Mouse (Mus musculus) MEL (cell line): Measurements from ENCODE around the gene Borcs8.

Source experiments
- CHD2 ChIP-seq: IDR thresholded peaks from 2 replicates; pipeline ENCODE4 v1.6.1; 2011; ENCODE audit warnings: low read length, improper control_type of control experiment
- CTCF ChIP-seq, 3 experiments: IDR thresholded peaks in 2 of 3; conservative IDR thresholded peaks in 1 of 3; 2 replicates each; pipeline ENCODE4 v1.5.1; 2011 to 2012; ENCODE audit warnings: low read length in 3 of 3, low read depth in 2 of 3, mild to moderate bottlenecking in 2 of 3, improper control_type of control experiment in 1 of 3, inconsistent platforms in 1 of 3, mixed read lengths in 1 of 3, moderate library complexity in 1 of 3; ENCODE audit not compliant: control insufficient read depth in 1 of 3, insufficient read depth in 1 of 3, poor library complexity in 1 of 3, severe bottlenecking in 1 of 3
- EP300 ChIP-seq, 2 experiments: IDR thresholded peaks; 2 replicates each; pipeline ENCODE4 v1.6.1; 2011; ENCODE audit warnings: improper control_type of control experiment in 2 of 2, low read length in 2 of 2, low read depth in 1 of 2, mild to moderate bottlenecking in 1 of 2
- KAT2A ChIP-seq: conservative IDR thresholded peaks from 2 replicates; pipeline ENCODE4 v1.6.1; 2012; ENCODE audit warnings: low read depth, low read length, improper control_type of control experiment, inconsistent platforms
- MAFK ChIP-seq: IDR thresholded peaks from 2 replicates; pipeline ENCODE4 v1.6.1; 2011; ENCODE audit warnings: low read depth, mild to moderate bottlenecking, low read length, improper control_type of control experiment, borderline replicate concordance
- MAZ ChIP-seq: IDR thresholded peaks from 2 replicates; pipeline ENCODE4 v1.6.1; 2012; ENCODE audit warnings: low read depth, mild to moderate bottlenecking, inconsistent platforms, low read length, improper control_type of control experiment
- MYB ChIP-seq: IDR thresholded peaks from 2 replicates; pipeline ENCODE4 v1.6.1; 2011; ENCODE audit warnings: mild to moderate bottlenecking, low read depth, low read length, improper control_type of control experiment
- NELFE ChIP-seq: IDR thresholded peaks from 2 replicates; pipeline ENCODE4 v1.6.1; 2011; ENCODE audit warnings: low read depth, low read length, improper control_type of control experiment
- NRF1 ChIP-seq: IDR thresholded peaks from 2 replicates; pipeline ENCODE4 v1.6.1; 2014; ENCODE audit warnings: low read depth, mild to moderate bottlenecking, inconsistent platforms, low read length, improper control_type of control experiment, moderate library complexity; ENCODE audit not compliant: poor library complexity, insufficient read depth, severe bottlenecking
- SIN3A ChIP-seq: IDR thresholded peaks from 2 replicates; pipeline ENCODE4 v1.6.1; 2012; ENCODE audit warnings: low read length, improper control_type of control experiment, inconsistent platforms
- USF1 ChIP-seq: IDR thresholded peaks from 2 replicates; pipeline ENCODE4 v1.6.1; 2014; ENCODE audit warnings: low read depth, mild to moderate bottlenecking, inconsistent platforms, low read length, improper control_type of control experiment, moderate library complexity
- USF2 ChIP-seq, 2 experiments: IDR thresholded peaks; 2 replicates each; pipeline ENCODE4 v1.6.1; 2011 to 2012; ENCODE audit warnings: improper control_type of control experiment in 2 of 2, low read length in 2 of 2, borderline replicate concordance in 1 of 2, inconsistent platforms in 1 of 2, low read depth in 1 of 2, mild to moderate bottlenecking in 1 of 2; ENCODE audit not compliant: insufficient read depth in 1 of 2
- ZC3H11A ChIP-seq: IDR thresholded peaks from 2 replicates; pipeline ENCODE4 v1.6.1; 2012; ENCODE audit warnings: low read depth, mild to moderate bottlenecking, inconsistent platforms, low read length, improper control_type of control experiment
- ZMIZ1 ChIP-seq: IDR thresholded peaks from 2 replicates; pipeline ENCODE4 v1.6.1; 2012; ENCODE audit warnings: low read depth, mild to moderate bottlenecking, inconsistent platforms, low read length, improper control_type of control experiment, moderate library complexity

DNA sequence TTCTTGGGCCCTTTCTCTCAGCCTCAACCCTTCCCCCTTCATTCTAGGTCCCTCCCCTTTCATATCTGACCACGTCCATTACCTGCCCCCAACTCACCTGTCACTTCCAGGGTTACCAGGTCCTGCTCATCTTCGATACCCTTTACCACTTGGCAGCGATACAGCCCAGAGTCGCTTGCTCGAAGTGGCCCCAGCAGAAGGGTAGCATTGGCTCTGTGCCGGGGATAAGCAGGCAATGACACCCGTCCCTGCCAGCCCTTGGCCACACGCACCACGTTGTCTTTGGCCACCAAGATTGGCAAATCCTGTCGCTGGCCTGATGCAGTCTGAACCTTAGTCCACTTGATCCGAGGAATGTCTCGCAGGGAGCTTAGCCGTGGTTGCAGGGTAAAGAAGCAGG is 24.4 kb upstream of the Borcs8 start:
- TF ChIP-seq USF2 (IDR thresholded peaks at IDR 0.05; ENCODE audit: borderline replicate concordance in 1 of 2, insufficient read depth in 1 of 2, low read depth in 1 of 2, low read length in 2 of 2) (no peak), MAFK (no peak), EP300 (IDR thresholded peaks at IDR 0.05; ENCODE audit: low read depth in 1 of 2, low read length in 2 of 2) (no peak), SIN3A (no peak), CTCF (IDR thresholded peaks at IDR 0.05 in 2 of 3, conservative IDR thresholded peaks at IDR 0.05 in 1 of 3; ENCODE audit: control insufficient read depth in 1 of 3, insufficient read depth in 1 of 3, low read depth in 2 of 3, low read length in 3 of 3, poor library complexity in 1 of 3, severe bottlenecking in 1 of 3) (no peak), USF1 (no peak), NRF1 (no peak), NELFE (no peak), KAT2A (no peak), MYB (no peak), ZC3H11A (no peak), MAZ (no peak), ZMIZ1 (no peak), CHD2 (no peak)
